Mouse (Mus musculus) spleen, adult 2 months (tissue): Measurements from ENCODE around the gene Gp1bb.

Experiments used
- CTCF ChIP-seq: fragments of 200-500 bp; IDR thresholded peaks from 2 replicates; pipeline ENCODE4 v1.5.1; 2011; ENCODE audit warnings: mild to moderate bottlenecking, inconsistent platforms; ENCODE audit not compliant: insufficient read depth, insufficient read length, insufficient replicate concordance; ENCODE audit errors: extremely low read depth
- POLR2A ChIP-seq: fragments of 200-500 bp; IDR thresholded peaks from 2 replicates; pipeline ENCODE4 v1.6.1; 2011; ENCODE audit warnings: low read depth, low read length, inconsistent platforms

DNA sequence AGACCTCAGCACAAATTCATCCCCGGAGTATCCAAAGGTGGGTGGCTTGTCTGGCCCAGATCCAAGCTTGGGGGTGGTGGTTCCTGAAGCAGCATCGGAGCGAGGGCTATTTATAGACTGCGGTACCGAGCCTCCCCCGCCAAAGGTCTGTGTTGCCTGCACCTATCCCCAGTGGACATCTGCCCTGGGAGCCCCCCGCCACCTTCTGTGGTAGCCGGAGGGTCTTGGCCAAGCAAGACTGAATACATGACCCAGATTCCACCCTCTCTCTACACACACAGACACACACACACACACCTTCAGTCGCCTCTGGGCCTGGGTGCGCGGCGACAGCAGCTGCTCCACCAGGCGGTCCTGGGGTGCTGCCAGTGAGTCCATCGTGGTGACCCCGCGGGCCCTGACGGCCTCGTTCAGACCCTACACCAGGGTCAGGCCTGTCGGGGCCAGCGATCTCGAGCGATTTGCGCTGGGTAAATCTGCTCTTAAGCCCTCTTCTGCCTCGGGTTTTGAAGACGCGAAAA, 3.6 kb upstream of the Gp1bb start:
- TF ChIP-seq CTCF (no peak), POLR2A (no peak)
